Mouse (Mus musculus): ENCODE data around the gene Hexim1. TPM values are rescaled to one million over a fixed set of nuclear protein-coding genes. Genes with fewer than 3 reads are reported as not detected.

Gene Hexim1
- polyA plus RNA-seq (2012; fragmentation: generic; extraction: Trizol), result 24.3 TPM
- long read RNA-seq, experiment 1, transcript Hexim1-201 (1 exons, 3,495 nt), result major isoform, 8 of 8 reads
- long read RNA-seq, experiment 1, partial matches to known transcripts, result 0 of 8 reads
- long read RNA-seq, experiment 1, other reads (novel, unspliced or antisense), result 0 of 8 reads
- long read RNA-seq, experiment 2, partial matches to known transcripts, result 0 of 1 reads
- long read RNA-seq, experiment 2, other reads (novel, unspliced or antisense), result 0 of 1 reads

DNA sequence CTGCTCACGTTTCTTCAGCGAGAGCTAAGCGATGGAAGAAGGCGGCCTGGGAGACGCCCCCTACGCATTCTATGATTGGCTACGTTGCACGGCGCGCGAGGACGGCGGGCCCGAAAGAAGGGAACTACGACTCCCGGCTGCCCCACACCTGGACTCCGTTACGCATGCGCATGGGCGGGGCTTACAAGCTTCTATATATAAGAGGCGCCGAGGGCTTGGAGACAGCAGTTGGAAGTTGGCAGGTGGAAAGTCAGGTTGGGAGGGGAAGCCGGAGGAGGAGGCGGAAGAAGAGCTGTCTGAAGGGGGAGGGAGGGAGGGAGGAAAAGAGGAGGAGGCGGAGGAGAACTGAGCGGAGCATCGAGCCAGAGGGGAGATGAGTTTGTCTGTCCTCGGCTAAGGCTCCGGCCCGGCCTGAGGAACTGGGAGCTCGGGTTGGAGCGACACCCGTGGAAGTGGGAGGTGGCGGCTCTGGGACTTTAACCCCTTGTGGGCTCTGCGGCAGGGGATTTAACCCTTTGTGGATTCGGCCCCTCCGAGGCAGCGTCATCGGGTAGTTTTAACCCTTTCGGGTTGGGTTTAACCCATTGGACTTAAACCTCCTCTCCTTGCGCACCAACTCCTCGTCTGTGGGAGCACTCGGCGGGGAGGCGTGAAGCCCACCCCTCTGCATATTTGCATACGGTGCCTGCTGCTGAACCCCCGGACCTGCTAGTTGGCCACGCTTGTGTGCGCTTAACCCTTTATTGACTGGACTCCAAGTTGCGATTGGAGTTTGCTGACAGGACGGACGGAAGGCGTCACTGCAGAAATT lies at the start of gene Hexim1:
Hexim1 (plus strand) TSS at position 224 of the 811 bp plus-strand sequence.
- TF ChIP-seq FOSL1 (IDR thresholded peaks at IDR 0.05; ENCODE audit: insufficient read depth, low read length, poor library complexity, severe bottlenecking) (no peak), MYOG (IDR thresholded peaks at IDR 0.05; ENCODE audit: control insufficient read depth, extremely low read depth, insufficient read length) (no peak), MAX (IDR thresholded peaks at IDR 0.05) (no peak), CEBPB (IDR thresholded peaks at IDR 0.05; ENCODE audit: low read depth) (no peak), CTCF (IDR thresholded peaks at IDR 0.05; ENCODE audit: control insufficient read depth, insufficient read depth, insufficient read length) (no peak), USF1 (IDR thresholded peaks at IDR 0.05; ENCODE audit: low read depth) (no peak), MYOD1 (IDR thresholded peaks at IDR 0.05; ENCODE audit: control insufficient read depth, insufficient read length, low read depth) (no peak)
- H3K4me3 ChIP-seq (ENCODE audit: insufficient read depth, poor library complexity, severe bottlenecking), result peak within 1 kb of the TSS; percentile 62
- H3K36me3 ChIP-seq (ENCODE audit: control insufficient read depth, insufficient read depth), result peaks cover 15% of the 10 kb centered on the region
- H3K27me3 ChIP-seq (ENCODE audit: control insufficient read depth, insufficient read depth, insufficient read length), result no peaks in the 10 kb centered on the region
- H3K79me3 ChIP-seq (ENCODE audit: low read depth), result peaks cover 21% of the 10 kb centered on the region
- H3ac ChIP-seq (ENCODE audit: control insufficient read depth, insufficient read length, low read depth), result peak within 1 kb of the TSS; percentile 97
- peaks cover 41% of the 10 kb centered on the region for H3K79me2 ChIP-seq (ENCODE audit: control insufficient read depth, insufficient read depth)

DNA sequence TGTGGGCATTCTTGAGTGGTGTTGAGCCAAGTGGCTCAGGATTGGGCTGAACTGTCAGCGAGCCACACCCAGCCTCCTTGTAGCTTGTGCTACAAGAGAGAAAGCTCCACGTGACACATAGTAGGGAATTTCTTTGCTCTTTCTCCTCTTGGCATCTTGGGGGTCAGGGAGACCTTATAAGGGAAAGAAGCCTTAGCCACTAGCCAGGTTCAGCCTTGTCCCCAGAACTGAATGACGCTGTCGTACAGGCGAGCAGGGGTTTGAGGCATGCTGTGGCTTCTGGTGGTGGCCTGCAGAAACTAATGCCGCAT lies 49.0 kb upstream of the Hexim1 start:
- peaks cover 92% of the 10 kb centered on the region for H3K36me3 ChIP-seq (ENCODE audit: control insufficient read depth, insufficient read depth)
- H3K79me3 ChIP-seq (ENCODE audit: low read depth), result no peaks in the 10 kb centered on the region
- no peak overlapping the region for H3K4me3 ChIP-seq (ENCODE audit: insufficient read depth, poor library complexity, severe bottlenecking)
- no peaks in the 10 kb centered on the region for H3K79me2 ChIP-seq (ENCODE audit: control insufficient read depth, insufficient read depth)
- no peaks in the 10 kb centered on the region for H3K27me3 ChIP-seq (ENCODE audit: control insufficient read depth, insufficient read depth, insufficient read length)
- no peak for TF ChIP-seq FOSL1 (IDR thresholded peaks at IDR 0.05; ENCODE audit: insufficient read depth, low read length, poor library complexity, severe bottlenecking)
- TF ChIP-seq USF1 (IDR thresholded peaks at IDR 0.05; ENCODE audit: low read depth), result peak; percentile 93
- no peak for TF ChIP-seq CEBPB (IDR thresholded peaks at IDR 0.05; ENCODE audit: low read depth)
- TF ChIP-seq MYOG (IDR thresholded peaks at IDR 0.05; ENCODE audit: control insufficient read depth, extremely low read depth, insufficient read length), result no peak
- TF ChIP-seq MAX (IDR thresholded peaks at IDR 0.05), result peak; percentile 47
- TF ChIP-seq CTCF (IDR thresholded peaks at IDR 0.05; ENCODE audit: control insufficient read depth, insufficient read depth, insufficient read length), result no peak
- TF ChIP-seq MYOD1 (IDR thresholded peaks at IDR 0.05; ENCODE audit: control insufficient read depth, insufficient read length, low read depth), result no peak
- no peak overlapping the region for H3ac ChIP-seq (ENCODE audit: control insufficient read depth, insufficient read length, low read depth)

GRCm38 (mm10) chr11:103067457-103068001 lies 48.5 kb upstream of the Hexim1 start:
- H3ac ChIP-seq (ENCODE audit: control insufficient read depth, insufficient read length, low read depth), result no peak overlapping the region
- H3K36me3 ChIP-seq (ENCODE audit: control insufficient read depth, insufficient read depth), result peaks cover 92% of the 10 kb centered on the region
- no peak overlapping the region for H3K4me3 ChIP-seq (ENCODE audit: insufficient read depth, poor library complexity, severe bottlenecking)
- no peaks in the 10 kb centered on the region for H3K27me3 ChIP-seq (ENCODE audit: control insufficient read depth, insufficient read depth, insufficient read length)
- no peaks in the 10 kb centered on the region for H3K79me3 ChIP-seq (ENCODE audit: low read depth)
- TF ChIP-seq CEBPB (IDR thresholded peaks at IDR 0.05; ENCODE audit: low read depth), result no peak
- TF ChIP-seq MAX (IDR thresholded peaks at IDR 0.05), result no peak
- TF ChIP-seq CTCF (IDR thresholded peaks at IDR 0.05; ENCODE audit: control insufficient read depth, insufficient read depth, insufficient read length), result no peak
- no peak for TF ChIP-seq MYOG (IDR thresholded peaks at IDR 0.05; ENCODE audit: control insufficient read depth, extremely low read depth, insufficient read length)
- TF ChIP-seq MYOD1 (IDR thresholded peaks at IDR 0.05; ENCODE audit: control insufficient read depth, insufficient read length, low read depth), result no peak
- no peak for TF ChIP-seq USF1 (IDR thresholded peaks at IDR 0.05; ENCODE audit: low read depth)
- TF ChIP-seq FOSL1 (IDR thresholded peaks at IDR 0.05; ENCODE audit: insufficient read depth, low read length, poor library complexity, severe bottlenecking), result no peak
- no peaks in the 10 kb centered on the region for H3K79me2 ChIP-seq (ENCODE audit: control insufficient read depth, insufficient read depth)

GRCm38 (mm10) chr11:103068272-103068671 lies 47.8 kb upstream of the Hexim1 start:
- peaks cover 94% of the 10 kb centered on the region for H3K36me3 ChIP-seq (ENCODE audit: control insufficient read depth, insufficient read depth)

GRCm38 (mm10) chr11:103068884-103069283 lies 47.1 kb upstream of the Hexim1 start:
- no peaks in the 10 kb centered on the region for H3K79me2 ChIP-seq (ENCODE audit: control insufficient read depth, insufficient read depth)
- no peak overlapping the region for H3ac ChIP-seq (ENCODE audit: control insufficient read depth, insufficient read length, low read depth)
- no peaks in the 10 kb centered on the region for H3K79me3 ChIP-seq (ENCODE audit: low read depth)
- no peak overlapping the region for H3K4me3 ChIP-seq (ENCODE audit: insufficient read depth, poor library complexity, severe bottlenecking)
- peaks cover 94% of the 10 kb centered on the region for H3K36me3 ChIP-seq (ENCODE audit: control insufficient read depth, insufficient read depth)
- TF ChIP-seq USF1 (IDR thresholded peaks at IDR 0.05; ENCODE audit: low read depth) (no peak), CEBPB (IDR thresholded peaks at IDR 0.05; ENCODE audit: low read depth) (no peak), FOSL1 (IDR thresholded peaks at IDR 0.05; ENCODE audit: insufficient read depth, low read length, poor library complexity, severe bottlenecking) (no peak), MAX (IDR thresholded peaks at IDR 0.05) (no peak), MYOD1 (IDR thresholded peaks at IDR 0.05; ENCODE audit: control insufficient read depth, insufficient read length, low read depth) (no peak), MYOG (IDR thresholded peaks at IDR 0.05; ENCODE audit: control insufficient read depth, extremely low read depth, insufficient read length) (no peak), CTCF (IDR thresholded peaks at IDR 0.05; ENCODE audit: control insufficient read depth, insufficient read depth, insufficient read length) (no peak)
- no peaks in the 10 kb centered on the region for H3K27me3 ChIP-seq (ENCODE audit: control insufficient read depth, insufficient read depth, insufficient read length)

More at GRCm38 (mm10) chr11:103068272-103068671, 47.8 kb upstream of the Hexim1 start:
- no peaks in the 10 kb centered on the region for H3K79me3 ChIP-seq (ENCODE audit: low read depth)
- no peak overlapping the region for H3ac ChIP-seq (ENCODE audit: control insufficient read depth, insufficient read length, low read depth)
- no peak for TF ChIP-seq MYOD1 (IDR thresholded peaks at IDR 0.05; ENCODE audit: control insufficient read depth, insufficient read length, low read depth)
- no peak for TF ChIP-seq CEBPB (IDR thresholded peaks at IDR 0.05; ENCODE audit: low read depth)
- no peak for TF ChIP-seq MYOG (IDR thresholded peaks at IDR 0.05; ENCODE audit: control insufficient read depth, extremely low read depth, insufficient read length)
- no peak for TF ChIP-seq MAX (IDR thresholded peaks at IDR 0.05)
- TF ChIP-seq CTCF (IDR thresholded peaks at IDR 0.05; ENCODE audit: control insufficient read depth, insufficient read depth, insufficient read length), result no peak
- TF ChIP-seq FOSL1 (IDR thresholded peaks at IDR 0.05; ENCODE audit: insufficient read depth, low read length, poor library complexity, severe bottlenecking), result no peak
- H3K27me3 ChIP-seq (ENCODE audit: control insufficient read depth, insufficient read depth, insufficient read length), result no peaks in the 10 kb centered on the region
- no peaks in the 10 kb centered on the region for H3K79me2 ChIP-seq (ENCODE audit: control insufficient read depth, insufficient read depth)
- no peak overlapping the region for H3K4me3 ChIP-seq (ENCODE audit: insufficient read depth, poor library complexity, severe bottlenecking)

Measured in C2C12 (cell line).